Mouse (Mus musculus): ENCODE measurements around the gene Stk39. TPM values are rescaled to one million over a fixed set of nuclear protein-coding genes. Genes with fewer than 3 reads are reported as not detected.
A peak's percentile ranks its signal among the peaks of the same experiment; 100 is the strongest.

Gene Stk39
- polyA plus RNA-seq, 1 experiment from 2014 or later, result 11.8 TPM

GRCm38 (mm10) chr2:68452379-68452778, 19.7 kb downstream of the Stk39 start:
- ATAC-seq, result no peak
- no peaks in the 10 kb centered on the region for H3K36me3 ChIP-seq (ENCODE audit: insufficient read depth, low read length)
- no peak overlapping the region for H3K4me2 ChIP-seq (replicated peaks; ENCODE audit: low read depth, low read length)
- H3K4me3 ChIP-seq (ENCODE audit: low read depth, low read length), result no peak overlapping the region
- TF ChIP-seq EP300 (IDR thresholded peaks at IDR 0.05) (no peak), CTCF (IDR thresholded peaks at IDR 0.05) (no peak)
- H3K4me1 ChIP-seq (ENCODE audit: insufficient read depth, low read depth, low read length), result no peaks in the 10 kb centered on the region
- no peak for DNase-seq (ENCODE audit: low spot score)
- no peaks in the 10 kb centered on the region for H3K9me3 ChIP-seq (ENCODE audit: low read length)
- no peak overlapping the region for H3K9ac ChIP-seq (replicated peaks; ENCODE audit: low read depth)
- 53% methylated on average over 4 of the region's 4 CpGs for WGBS
- no peaks in the 10 kb centered on the region for H3K27me3 ChIP-seq (replicated peaks; ENCODE audit: insufficient read depth, low read length)
- no peak overlapping the region for H3K27ac ChIP-seq (ENCODE audit: low read length)

GRCm38 (mm10) chr2:68448035-68448434, 24.0 kb downstream of the Stk39 start:
- ATAC-seq (no peak), DNase-seq (ENCODE audit: low spot score) (no peak)
- no peaks in the 10 kb centered on the region for H3K4me1 ChIP-seq (ENCODE audit: insufficient read depth, low read depth, low read length)
- H3K36me3 ChIP-seq (ENCODE audit: insufficient read depth, low read length), result no peaks in the 10 kb centered on the region
- no peak overlapping the region for H3K4me2 ChIP-seq (replicated peaks; ENCODE audit: low read depth, low read length)
- no peak overlapping the region for H3K27ac ChIP-seq (ENCODE audit: low read length)
- H3K9ac ChIP-seq (replicated peaks; ENCODE audit: low read depth), result no peak overlapping the region
- no peaks in the 10 kb centered on the region for H3K27me3 ChIP-seq (replicated peaks; ENCODE audit: insufficient read depth, low read length)
- no peaks in the 10 kb centered on the region for H3K9me3 ChIP-seq (ENCODE audit: low read length)
- no peak overlapping the region for H3K4me3 ChIP-seq (ENCODE audit: low read depth, low read length)
- 91% methylated on average over 10 of the region's 10 CpGs for WGBS
- TF ChIP-seq CTCF (IDR thresholded peaks at IDR 0.05) (no peak), EP300 (IDR thresholded peaks at IDR 0.05) (no peak)

GRCm38 (mm10) chr2:68443141-68443540, 28.9 kb downstream of the Stk39 start:
- DNase-seq (ENCODE audit: low spot score) (no peak), ATAC-seq (no peak)
- peaks cover 4% of the 10 kb centered on the region; the same call in 1 of the 2 replicates for H3K4me1 ChIP-seq (ENCODE audit: insufficient read depth, low read depth, low read length)
- H3K36me3 ChIP-seq (ENCODE audit: insufficient read depth, low read length), result no peaks in the 10 kb centered on the region
- no peak overlapping the region for H3K9ac ChIP-seq (replicated peaks; ENCODE audit: low read depth)
- no peak overlapping the region for H3K4me3 ChIP-seq (ENCODE audit: low read depth, low read length)
- no peaks in the 10 kb centered on the region for H3K9me3 ChIP-seq (ENCODE audit: low read length)
- TF ChIP-seq CTCF (IDR thresholded peaks at IDR 0.05), result no peak
- TF ChIP-seq EP300 (IDR thresholded peaks at IDR 0.05), result no peak
- no peaks in the 10 kb centered on the region for H3K27me3 ChIP-seq (replicated peaks; ENCODE audit: insufficient read depth, low read length)
- no peak overlapping the region for H3K4me2 ChIP-seq (replicated peaks; ENCODE audit: low read depth, low read length)
- 79% methylated on average over 6 of the region's 6 CpGs for WGBS
- H3K27ac ChIP-seq (ENCODE audit: low read length), result no peak overlapping the region

GRCm38 (mm10) chr2:68442113-68442717, 29.9 kb downstream of the Stk39 start:
- DNase-seq (ENCODE audit: low spot score) (no peak), ATAC-seq (no peak)
- Histone ChIP-seq H3K4me2 (replicated peaks; ENCODE audit: low read depth, low read length) (no peak overlapping the region), H3K4me3 (ENCODE audit: low read depth, low read length) (no peak overlapping the region), H3K9ac (replicated peaks; ENCODE audit: low read depth) (no peak overlapping the region), H3K36me3 (ENCODE audit: insufficient read depth, low read length) (no peaks in the 10 kb centered on the region), H3K27me3 (replicated peaks; ENCODE audit: insufficient read depth, low read length) (no peaks in the 10 kb centered on the region), H3K27ac (ENCODE audit: low read length) (peak overlapping the region; percentile 38; the same call in 1 of the 2 replicates), H3K4me1 (ENCODE audit: insufficient read depth, low read depth, low read length) (peaks cover 4% of the 10 kb centered on the region; the same call in 1 of the 2 replicates), H3K9me3 (ENCODE audit: low read length) (no peaks in the 10 kb centered on the region)
- TF ChIP-seq CTCF (IDR thresholded peaks at IDR 0.05) (no peak), EP300 (IDR thresholded peaks at IDR 0.05) (no peak)
- WGBS, result 42% methylated on average over 5 of the region's 5 CpGs

GRCm38 (mm10) chr2:68439614-68440013, 32.5 kb downstream of the Stk39 start:
- no peak overlapping the region for H3K4me2 ChIP-seq (replicated peaks; ENCODE audit: low read depth, low read length)
- TF ChIP-seq CTCF (IDR thresholded peaks at IDR 0.05) (no peak), EP300 (IDR thresholded peaks at IDR 0.05) (no peak)
- no peaks in the 10 kb centered on the region for H3K27me3 ChIP-seq (replicated peaks; ENCODE audit: insufficient read depth, low read length)
- H3K27ac ChIP-seq (ENCODE audit: low read length), result no peak overlapping the region
- H3K4me1 ChIP-seq (ENCODE audit: insufficient read depth, low read depth, low read length), result peaks cover 4% of the 10 kb centered on the region; the same call in 1 of the 2 replicates
- no peak overlapping the region for H3K4me3 ChIP-seq (ENCODE audit: low read depth, low read length)
- no peak overlapping the region for H3K9ac ChIP-seq (replicated peaks; ENCODE audit: low read depth)
- no peaks in the 10 kb centered on the region for H3K36me3 ChIP-seq (ENCODE audit: insufficient read depth, low read length)
- DNase-seq (ENCODE audit: low spot score) (no peak), ATAC-seq (no peak)
- WGBS, result 91% methylated on average over 9 of the region's 9 CpGs
- H3K9me3 ChIP-seq (ENCODE audit: low read length), result no peaks in the 10 kb centered on the region

GRCm38 (mm10) chr2:68437920-68438319, 34.1 kb downstream of the Stk39 start:
- Histone ChIP-seq H3K9me3 (ENCODE audit: low read length) (no peaks in the 10 kb centered on the region), H3K27ac (ENCODE audit: low read length) (no peak overlapping the region), H3K4me1 (ENCODE audit: insufficient read depth, low read depth, low read length) (peaks cover 12% of the 10 kb centered on the region), H3K9ac (replicated peaks; ENCODE audit: low read depth) (no peak overlapping the region), H3K4me2 (replicated peaks; ENCODE audit: low read depth, low read length) (no peak overlapping the region), H3K36me3 (ENCODE audit: insufficient read depth, low read length) (no peaks in the 10 kb centered on the region), H3K4me3 (ENCODE audit: low read depth, low read length) (no peak overlapping the region), H3K27me3 (replicated peaks; ENCODE audit: insufficient read depth, low read length) (no peaks in the 10 kb centered on the region)
- 55% methylated on average over 5 of the region's 5 CpGs for WGBS
- ATAC-seq (no peak), DNase-seq (ENCODE audit: low spot score) (no peak)
- no peak for TF ChIP-seq EP300 (IDR thresholded peaks at IDR 0.05)
- TF ChIP-seq CTCF (IDR thresholded peaks at IDR 0.05), result no peak

All from lung, postnatal 0 days (tissue).